Mouse (Mus musculus) cerebellum, adult 11-12 months (tissue): ENCODE data around the gene Itgb1bp1.

Source experiments
- DNase-seq: peaks from one replicate; pipeline ENCODE4 v3.0.0; 2022

The Itgb1bp1 gene

DNA sequence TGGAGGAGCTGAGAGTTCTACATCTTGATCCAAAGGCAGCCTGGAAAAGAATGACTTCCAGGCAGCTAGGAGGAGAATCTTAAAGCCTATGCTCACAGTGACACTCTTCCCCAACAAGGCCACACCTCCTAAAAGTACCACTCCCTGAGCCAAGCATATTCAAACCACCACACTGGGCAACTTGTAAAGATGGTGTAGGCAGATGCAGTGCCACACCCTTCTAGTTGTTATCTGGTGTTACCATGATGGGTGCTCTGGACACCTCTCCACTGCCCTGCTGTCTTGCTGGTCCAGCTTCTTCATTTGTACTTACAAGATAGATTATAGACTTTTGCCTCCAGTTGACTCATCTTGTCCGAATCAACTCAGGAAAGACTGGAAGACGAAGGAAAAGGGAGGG is 94.5 kb downstream of the Itgb1bp1 start:
- no peak for DNase-seq
